Mouse (Mus musculus): ENCODE results near the gene Rcan2.

GRCm38 (mm10) chr17:43754687-43755086, 46.5 kb upstream of the Rcan2 start:
- TF ChIP-seq CTCF (conservative IDR thresholded peaks at IDR 0.05; ENCODE audit: low read length) (no peak), NANOG (IDR thresholded peaks at IDR 0.05; ENCODE audit: borderline replicate concordance, low read length) (no peak), POU5F1 (IDR thresholded peaks at IDR 0.05; ENCODE audit: borderline replicate concordance, low read length) (no peak)

Data from E14TG2a.4 (cell line).